Mouse (Mus musculus) gastrocnemius, postnatal 4 days (tissue): ENCODE measurements around the gene Zfp992. TPM values are rescaled to one million over a fixed set of nuclear protein-coding genes. Genes with fewer than 3 reads are reported as not detected.
"Not testable (repeated sequence)": the region's sequence is repeated elsewhere in the genome, so short reads cannot be mapped to it uniquely, and the experiment has no call there.

Experiments
- DNase-seq, 2 experiments: peaks; one replicate each; pipeline ENCODE4 v3.0.0; 2021 to 2022; ENCODE audit warnings: low spot score in 2 of 2, mixed read lengths in 2 of 2
- total RNA-seq, 2 experiments: library from RNA; stranded (reverse); gene quantifications; 2 replicates each; pipeline ENCODE4 v1.2.3; 2021

Zfp992 gene
- total RNA-seq, 2 experiments from 2014 or later: 2.8 to 3.1 TPM

DNA sequence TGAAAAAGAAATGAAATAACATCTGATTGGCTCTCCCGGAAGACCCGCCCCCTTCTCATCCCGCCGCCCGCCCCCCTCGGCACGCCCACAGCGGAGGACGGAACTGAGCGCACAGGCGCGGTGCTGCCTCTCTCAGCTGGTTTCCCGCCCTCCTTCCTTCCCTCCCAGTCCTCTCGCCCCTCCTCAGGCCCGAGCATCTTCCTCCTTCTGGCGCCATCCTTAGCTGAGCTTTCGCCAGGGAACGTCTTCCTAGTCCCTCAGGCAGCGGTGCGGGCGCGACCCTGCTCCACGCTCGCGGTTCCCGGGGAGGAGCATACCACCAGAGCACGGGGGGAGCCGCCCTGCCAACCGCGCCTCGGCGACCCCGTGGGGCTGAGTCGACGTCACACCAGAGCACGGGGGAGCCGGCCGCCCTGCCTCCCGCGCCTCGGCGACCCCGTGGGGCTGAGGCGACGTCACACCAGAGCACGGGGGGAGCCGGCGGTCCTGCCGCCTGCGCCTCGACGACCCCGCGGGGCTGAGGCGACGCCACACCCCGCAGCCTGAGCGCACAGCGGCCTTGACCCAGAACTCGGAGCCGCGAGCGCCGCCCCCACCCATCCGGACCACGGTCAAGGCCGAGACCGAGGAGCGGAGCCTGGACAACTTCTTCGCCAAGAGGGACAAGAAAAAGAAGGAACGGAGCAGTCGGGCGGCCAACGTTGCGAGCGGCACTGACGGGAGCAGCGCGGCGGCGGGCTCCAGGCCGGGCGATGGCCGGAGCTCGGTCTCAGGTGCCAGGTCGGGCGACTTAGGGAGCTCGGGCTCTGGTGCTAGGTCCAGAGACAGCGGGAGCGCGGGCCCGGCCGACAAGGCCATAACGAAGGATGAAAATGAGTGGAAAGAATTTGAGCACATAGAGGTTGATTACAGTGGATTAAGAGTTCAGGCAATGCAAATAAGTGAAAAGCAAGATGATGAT lies 26.2 kb downstream of the Zfp992 start:
- not testable (repeated sequence) for DNase-seq

DNA sequence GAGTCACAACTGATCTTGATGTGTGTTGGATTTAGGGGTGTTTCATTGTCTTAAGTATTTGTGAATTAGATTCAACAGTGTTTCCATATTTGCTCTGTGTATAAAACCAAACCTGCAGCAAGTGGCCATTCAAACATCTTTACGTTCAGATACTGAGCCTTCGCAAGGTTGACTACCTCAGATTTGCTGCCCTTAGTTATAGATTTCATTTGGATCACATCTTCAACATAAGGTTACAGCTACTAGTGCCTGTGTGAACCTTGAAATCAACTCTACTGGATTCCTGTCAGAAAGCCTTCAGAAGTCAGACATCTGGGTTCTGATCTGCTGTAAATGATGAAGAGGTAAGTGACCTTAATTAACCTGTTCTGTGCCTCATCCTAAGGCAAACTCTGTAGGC lies 27.4 kb downstream of the Zfp992 start:
- not testable (repeated sequence) for DNase-seq

DNA sequence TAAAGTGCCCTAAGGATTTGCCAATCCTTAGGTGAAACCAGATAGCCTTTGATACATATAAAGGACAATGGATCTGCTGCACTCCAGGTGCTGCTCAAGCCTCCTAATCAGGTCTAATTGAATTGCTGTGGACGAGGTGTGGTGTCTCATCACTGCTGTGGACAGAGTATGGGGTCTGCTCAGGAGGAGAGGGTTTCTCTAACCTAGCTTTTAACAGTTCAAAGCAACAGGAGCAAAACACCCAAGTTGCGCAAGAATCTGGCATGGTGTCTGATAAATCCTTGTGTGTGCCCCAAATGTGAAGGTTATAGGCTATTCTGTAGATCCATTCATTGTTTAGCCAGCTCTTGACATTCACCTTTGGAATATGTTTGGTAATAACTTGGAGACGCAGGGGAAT lies 28.1 kb downstream of the Zfp992 start:
- not testable (repeated sequence) for DNase-seq

DNA sequence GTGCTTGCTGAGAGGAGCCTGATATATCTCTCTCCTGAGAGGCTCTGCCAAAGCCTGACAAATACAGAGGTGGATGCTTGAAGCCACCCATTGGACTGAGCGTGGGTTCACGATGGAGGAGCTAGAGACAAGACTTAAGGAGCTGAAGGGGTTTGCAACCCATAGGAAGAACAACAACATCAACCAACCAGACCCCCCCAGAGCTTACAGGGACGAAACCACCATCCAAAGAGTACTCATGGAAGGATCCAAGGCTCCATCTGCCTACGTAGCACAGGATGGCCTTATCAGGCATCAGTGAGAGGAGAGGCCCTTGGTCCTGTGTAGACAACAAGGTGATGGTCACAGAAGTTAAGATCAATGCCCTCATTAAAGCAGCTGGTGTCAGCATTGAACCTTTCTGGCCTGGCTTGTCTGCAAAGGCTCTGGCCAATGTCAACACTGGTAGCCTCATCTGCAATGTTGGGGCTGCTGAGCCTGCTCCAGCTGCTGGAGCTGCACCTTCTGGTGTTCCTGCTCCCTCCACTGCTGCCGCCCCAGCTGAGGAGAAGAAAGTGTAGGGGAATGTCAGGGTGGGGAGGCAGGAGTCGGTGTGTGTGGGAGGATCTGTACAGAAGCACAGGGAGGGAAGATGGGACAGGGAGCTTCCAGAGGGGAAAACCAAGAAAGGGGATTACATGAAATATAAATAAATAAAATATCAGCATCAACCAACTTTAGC lies 31.7 kb downstream of the Zfp992 start:
- DNase-seq: not testable (repeated sequence)

DNA sequence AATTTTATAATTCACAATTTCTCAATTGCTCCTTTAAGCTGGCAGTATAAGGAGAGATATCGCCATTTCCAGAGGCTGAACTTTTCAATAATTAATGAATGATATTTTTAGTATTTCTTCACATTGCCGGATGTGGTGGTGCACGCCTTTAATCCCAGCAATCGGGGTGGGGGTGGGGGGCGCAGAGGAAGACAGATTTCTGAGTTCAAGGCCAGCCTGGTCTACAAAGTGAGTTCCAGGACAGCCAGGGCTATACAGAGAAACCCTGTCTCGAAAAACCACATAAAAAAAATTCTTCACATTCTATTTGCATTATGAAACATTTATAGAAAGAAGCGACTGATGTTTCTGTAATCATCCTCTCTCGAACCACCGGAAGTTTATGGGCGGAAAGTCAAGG lies 33.7 kb downstream of the Zfp992 start:
- not testable (repeated sequence) for DNase-seq

DNA sequence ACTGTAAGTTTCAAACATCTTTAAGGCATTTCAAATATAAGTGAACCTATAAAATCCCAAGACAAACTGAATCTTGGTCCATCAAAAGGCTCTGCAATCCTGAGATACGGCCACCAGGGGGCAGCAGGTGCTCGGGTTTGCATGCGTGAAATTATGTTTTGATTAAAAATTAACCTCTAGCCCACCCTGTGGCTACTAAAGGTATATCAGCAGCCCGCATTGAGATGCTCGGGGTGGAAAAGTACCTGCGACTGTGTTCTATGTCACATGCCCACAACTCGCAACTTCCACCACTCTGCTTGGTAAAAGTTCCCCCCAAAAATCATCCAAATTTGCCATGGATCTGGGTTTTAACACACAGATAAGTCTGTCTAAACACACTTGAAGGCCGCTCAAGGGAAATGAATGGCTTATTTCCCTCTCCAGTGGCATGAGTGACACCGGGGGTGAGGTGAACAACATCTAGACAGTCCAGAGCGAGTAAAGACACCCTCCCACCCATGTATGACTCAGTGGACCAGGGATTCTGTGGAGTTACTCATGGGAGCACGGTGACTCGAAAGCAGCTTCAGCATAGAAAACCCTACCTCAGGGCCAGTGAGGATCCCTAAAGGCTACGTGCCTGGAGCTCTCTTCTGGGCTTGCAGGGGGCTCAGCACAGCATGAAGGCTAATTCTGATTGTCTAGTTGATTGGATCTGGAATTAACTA lies 34.9 kb downstream of the Zfp992 start:
- DNase-seq: not testable (repeated sequence)

DNA sequence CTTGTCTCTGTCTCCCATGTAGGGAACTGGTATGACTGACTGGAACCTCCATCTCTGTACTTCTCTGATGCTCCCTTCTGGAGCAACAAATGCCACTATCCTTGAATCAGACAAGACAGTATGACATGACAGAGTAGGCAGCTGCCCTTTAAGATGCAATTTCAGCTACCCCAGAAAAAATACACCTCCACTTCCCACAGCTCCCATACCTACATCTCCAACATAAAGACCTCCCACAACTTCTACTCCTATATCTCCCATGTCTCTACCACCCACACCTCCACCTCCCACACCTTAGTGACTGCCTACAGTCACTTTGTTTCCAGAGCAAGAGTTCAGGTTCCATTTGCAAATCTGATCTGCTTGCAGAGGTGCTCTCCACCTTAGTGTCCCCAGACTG lies 35.9 kb downstream of the Zfp992 start:
- not testable (repeated sequence) for DNase-seq

DNA sequence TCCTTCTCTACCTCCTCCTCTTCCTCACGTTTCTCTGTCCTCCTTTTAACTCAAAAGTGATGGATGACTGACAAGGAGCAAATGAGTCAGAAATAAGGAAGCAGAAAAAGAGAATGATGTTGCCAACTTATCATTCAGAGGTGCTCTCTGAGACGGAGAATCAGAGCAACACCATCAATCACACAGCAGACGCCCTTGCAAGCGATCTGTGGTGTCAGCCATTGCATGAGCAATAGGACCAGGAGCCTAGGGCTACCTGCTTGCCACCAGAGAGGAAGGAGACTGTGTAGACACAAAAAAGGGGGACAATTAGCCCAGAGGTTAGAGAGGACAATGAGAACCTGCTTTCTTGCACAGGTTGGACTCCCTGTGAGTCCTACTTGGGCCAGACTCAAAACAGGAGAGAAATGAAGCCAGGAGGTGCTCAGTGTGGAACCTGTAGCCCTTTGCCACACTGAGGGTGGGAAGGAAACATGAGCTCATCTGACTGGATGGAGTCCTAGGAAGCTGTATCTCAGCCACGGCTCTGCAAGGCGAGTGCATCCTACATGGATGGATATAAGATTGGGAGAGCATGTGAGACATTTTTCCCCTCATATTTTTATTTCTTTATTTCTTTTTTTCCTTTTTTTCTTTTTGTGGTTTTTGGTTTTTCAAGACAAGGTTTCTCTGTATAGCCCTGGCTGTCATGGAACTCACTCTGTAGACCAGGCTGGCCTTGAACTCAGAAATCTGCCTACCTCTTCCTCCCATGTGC lies 36.5 kb downstream of the Zfp992 start:
- not testable (repeated sequence) for DNase-seq

DNA sequence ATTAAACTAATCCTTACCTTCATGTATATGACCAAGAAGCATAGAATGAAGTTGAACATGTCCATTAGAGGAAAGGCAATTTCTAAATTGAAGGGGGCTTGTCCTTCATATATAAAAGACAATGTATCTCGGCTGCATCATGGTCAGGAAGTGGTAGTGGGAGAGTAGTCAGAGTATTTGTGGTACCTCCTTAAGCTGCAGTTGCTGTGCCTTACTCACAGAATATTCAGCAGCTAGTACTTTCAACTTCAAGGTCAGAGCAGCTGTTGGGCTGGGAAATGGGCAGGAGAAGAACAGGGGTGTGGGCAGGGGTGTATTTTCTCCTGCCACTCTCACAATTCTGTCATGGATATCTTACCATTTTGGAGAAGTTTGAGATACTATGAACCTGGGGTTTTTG lies 37.9 kb downstream of the Zfp992 start:
- not testable (repeated sequence) for DNase-seq

DNA sequence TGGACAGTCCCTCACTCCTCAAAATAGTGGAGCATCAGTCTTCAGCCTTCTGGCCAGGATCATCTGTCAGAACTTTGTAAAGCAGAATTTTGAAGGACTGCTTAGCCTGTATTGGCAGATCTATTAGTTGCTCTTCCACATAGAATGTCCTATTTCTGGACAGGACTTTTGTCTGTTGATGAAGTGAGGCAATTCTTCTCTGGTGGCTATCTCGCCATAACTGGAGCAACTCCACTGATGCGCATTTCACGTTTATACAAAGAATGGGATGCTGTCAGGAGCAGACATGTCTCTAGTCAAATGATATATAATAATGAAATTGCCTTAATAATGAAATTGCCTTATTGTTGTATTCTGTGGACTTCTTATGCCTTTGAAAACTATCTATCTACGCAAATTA lies 40.4 kb downstream of the Zfp992 start:
- DNase-seq: not testable (repeated sequence)

DNA sequence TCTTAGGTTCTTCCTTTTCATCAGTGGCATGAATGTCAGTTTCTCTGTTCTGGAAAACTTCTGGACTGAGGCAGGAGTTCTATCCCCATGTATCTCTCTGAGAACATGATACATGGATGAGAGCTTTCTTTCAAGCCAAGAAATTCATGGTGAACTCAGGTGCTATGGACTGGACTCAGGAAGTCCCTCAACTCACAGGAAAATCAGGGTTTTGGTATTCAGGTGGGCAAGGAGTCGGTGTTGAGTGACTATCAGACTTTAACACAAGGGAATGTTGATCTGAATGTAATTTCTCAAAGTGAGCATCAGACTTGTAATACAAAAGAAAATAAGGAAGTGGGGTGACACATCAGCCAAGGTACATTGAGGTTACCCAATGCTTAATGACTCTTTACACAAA lies 43.2 kb downstream of the Zfp992 start:
- DNase-seq: not testable (repeated sequence)

DNA sequence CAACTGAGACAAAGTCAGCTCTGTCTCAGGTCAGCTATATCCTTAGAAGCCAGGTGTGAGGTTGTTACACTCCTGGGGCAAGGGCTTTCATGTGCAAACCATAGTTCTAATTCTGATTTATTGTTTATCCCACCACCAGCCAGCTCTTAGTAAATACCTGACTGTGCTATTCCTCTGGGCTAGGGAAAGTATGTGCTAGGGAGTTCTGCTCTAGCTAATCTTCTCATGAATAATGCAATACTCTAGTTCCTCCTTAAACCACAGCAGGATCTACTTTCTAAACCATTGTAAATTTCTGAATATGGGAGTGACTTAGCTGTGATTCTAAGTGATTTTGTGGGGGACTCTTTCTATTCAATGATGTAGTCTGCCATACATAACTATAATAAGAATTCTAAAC lies 43.6 kb downstream of the Zfp992 start:
- no peak for DNase-seq

DNA sequence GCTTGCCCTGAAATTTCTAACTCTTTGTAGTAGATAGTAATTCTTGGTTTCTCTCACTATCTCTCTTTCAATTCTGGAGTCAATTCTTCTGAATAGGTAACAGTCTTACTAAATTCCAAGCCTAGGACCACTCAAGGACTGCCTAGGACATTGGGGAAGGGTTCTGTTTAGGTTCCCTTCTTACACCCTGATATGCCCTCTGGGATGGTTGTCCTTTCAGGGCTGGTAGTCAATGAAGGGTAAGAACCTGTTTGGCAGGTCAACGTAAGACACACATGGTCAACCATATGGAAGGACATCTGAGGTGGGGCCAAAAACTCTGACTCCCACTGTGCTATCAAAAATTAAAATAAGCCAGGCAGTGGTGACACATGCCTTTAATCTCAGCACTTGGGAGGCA lies 44.0 kb downstream of the Zfp992 start:
- no peak for DNase-seq

DNA sequence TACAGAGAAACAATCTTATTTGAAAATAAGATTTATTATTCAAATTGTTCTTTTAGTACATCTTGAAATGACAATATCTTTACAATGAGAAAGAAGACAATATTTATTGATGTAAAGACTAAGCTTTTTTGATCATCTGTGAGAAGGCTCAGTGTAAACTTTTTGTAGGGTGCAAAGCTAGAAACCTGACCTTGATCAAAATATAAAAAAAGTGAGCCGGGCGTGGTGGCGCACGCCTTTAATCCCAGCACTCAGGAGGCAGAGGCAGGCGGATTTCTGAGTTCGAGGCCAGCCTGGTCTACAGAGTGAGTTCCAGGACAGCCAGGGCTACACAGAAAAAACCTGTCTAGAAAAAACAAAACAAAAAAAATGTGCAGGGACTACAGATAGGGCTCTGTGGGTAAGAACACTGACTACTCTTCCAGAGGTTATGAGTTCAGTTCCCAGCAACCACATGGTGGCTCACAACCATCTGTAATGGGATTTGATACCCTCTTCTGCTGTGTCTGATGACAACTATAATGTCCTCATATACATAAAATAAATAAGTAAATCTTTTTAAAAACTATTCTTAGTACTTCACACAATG lies 44.6 kb downstream of the Zfp992 start:
- not testable (repeated sequence) for DNase-seq

DNA sequence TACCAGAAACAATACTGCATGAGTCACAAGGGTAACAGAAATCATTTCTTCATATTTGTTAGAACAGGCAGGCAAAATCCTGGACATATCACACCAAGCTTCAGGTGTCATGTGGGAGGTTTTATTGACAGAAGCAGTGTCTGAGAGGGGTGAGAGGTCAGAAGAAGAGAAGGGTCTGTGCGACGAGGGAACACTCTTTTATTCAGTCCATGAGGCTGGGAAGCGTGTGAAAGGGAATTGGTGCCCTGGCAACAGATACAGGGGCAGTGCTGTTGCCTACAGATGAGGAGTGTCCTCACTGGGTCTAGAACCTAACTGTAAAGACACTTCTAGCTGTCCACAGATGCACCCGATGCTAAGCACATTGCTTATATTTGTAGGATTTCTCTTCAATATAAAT lies 46.2 kb downstream of the Zfp992 start:
- DNase-seq: no peak

DNA sequence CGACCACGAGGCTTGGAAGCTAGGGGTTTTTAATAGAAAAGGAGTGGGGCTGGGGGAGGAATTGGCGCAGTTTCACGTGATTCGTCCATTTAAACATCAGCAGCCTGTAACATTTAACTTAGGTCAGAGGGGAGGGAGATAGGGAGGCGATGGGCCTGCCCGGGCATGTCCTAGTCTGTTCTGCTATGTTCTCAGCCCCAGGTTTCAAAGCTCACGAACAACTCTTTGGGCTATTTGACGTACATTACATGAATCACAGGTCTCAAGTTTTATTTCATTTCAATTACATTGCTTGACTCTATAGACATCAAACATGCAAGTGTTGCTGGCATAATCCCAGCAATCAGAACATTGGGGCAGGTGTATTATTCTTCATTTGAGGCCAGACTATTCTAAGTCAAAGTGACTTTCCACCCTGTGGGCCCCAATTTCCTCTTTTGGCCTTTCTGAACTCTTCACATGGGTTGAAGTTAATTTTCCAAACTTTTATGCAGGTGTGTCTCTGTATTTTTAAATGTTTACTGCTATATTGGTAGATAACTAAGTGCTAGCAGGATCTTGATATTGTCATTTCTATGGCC lies 49.0 kb downstream of the Zfp992 start:
- not testable (repeated sequence) for DNase-seq

DNA sequence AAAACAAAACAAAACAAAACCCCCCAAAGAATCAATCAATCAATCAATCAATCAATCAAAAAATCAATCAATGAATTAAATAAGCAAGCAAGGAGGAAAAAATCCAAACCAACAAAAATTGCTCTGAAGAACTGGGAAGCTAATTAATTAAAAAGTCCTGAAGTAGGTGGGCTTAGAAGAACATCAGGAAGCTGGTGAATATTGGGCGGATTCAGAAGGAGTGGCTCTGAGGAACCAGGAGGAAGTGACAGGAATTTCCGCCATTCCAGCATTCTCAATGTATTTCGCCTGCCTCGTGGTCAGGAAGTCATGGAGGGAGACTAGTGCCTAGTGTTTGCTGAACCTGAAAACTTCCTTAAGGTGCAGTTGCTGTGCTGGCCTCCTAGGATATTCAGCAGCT lies 52.9 kb downstream of the Zfp992 start, which contains the start of gene Zfp981:
Gene Zfp981 (plus strand): TSS at position 301 of the 400 bp plus-strand sequence.
- not testable (repeated sequence) for DNase-seq

DNA sequence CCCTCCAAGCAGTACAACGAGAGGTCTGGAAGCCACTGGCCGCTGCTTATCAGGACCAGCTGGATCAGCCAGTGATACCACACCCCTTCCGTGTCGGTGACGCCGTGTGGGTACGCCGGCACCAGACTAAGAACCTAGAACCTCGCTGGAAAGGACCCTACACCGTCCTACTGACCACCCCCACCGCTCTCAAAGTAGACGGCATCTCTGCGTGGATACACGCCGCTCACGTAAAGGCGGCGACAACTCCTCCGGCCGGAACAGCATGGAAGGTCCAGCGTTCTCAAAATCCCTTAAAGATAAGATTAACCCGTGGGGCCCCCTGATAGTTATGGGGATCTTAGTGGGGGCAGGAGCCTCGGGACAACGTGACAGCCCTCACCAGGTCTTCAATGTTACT lies 60.2 kb downstream of the Zfp992 start:
- DNase-seq: not testable (repeated sequence)

DNA sequence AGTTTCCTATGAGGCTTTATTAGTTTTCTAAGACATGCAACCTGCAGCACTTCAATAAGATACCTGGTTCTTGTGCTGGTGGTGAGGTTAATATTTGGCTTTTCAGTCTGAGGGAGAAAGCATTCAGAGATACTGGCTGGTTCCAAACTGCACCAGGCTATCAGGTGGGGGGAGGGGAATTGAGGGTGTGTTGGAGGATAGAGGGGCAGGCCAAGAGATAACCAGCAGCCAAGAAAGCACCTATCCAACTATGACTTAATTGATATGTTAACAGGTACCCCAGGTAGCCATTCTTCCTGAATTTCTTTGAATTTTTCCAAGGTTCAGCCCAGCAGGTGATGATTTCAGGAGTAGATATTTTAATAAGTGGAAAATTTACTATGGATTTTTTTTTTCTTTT lies 63.0 kb downstream of the Zfp992 start:
- not testable (repeated sequence) for DNase-seq

DNA sequence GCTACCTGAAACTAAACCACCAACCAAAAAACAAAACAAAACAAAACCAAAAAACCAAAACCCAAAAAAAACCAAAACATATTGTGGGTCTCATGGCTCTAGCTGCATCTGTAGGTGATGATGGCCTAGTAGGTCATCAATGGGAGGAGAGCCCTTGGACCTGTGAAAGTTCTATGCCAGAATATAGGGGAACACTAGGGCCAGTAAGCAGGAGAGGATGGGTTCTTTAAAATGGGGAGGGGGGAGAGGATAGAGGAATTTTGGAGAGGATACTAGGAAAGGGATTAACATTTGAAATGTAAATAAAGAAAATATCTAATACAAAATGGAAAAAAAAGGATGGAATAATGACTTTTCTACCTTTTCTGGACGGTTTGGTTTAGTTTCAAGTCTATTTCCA lies 67.7 kb downstream of the Zfp992 start:
- no peak for DNase-seq
